Mouse (Mus musculus): ENCODE measurements around the gene Tnfrsf17.
"Not testable (repeated sequence)": the region's sequence is repeated elsewhere in the genome, so short reads cannot be mapped to it uniquely, and the experiment has no call there.

Gene Tnfrsf17

DNA sequence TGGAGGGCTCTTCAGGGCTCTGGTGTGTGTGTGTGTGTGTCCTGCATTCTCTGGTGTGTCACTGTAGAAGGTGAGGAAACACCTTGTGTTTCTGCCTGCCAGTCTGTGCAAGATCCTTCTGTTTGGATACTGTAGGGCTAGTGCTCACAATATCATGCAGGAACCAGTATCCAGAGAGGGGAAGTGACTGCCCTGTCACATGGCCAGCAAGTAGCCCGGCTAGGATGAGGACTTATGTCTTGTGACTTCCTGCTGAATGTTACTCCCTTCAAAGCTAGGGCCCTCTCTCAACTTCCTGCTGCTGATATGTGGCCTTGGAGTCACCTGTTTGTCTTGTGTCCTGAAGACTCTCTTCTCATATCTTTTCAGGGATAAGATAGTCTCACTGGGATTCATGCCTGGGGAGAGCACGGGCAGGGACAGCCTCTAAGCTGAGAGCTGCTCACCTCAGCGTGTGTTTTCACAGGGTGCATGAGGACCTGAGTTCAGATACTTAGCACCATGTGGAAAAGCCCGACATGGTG lies 29.7 kb downstream of the Tnfrsf17 start:
- DNase-seq = no peak

DNA sequence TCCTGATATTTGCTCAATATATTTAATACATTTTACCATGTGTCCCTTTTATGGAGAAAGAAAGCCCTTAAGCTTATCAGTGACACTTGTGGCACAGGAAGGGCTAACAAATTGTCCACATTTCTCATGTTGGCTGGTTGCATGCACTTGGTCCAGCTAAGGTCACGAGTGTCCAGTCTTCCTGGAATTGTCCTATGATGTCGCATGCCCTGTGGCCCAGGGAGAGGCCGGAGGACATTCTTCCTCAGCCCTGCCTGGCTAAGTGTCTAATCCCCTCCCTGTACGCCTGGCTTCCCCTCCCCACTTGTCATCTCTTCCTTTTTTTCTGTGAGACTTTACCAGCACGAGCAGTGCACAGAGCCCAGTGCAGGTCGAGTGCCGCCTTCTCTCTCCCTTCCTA lies 38.3 kb downstream of the Tnfrsf17 start:
- DNase-seq = no peak

DNA sequence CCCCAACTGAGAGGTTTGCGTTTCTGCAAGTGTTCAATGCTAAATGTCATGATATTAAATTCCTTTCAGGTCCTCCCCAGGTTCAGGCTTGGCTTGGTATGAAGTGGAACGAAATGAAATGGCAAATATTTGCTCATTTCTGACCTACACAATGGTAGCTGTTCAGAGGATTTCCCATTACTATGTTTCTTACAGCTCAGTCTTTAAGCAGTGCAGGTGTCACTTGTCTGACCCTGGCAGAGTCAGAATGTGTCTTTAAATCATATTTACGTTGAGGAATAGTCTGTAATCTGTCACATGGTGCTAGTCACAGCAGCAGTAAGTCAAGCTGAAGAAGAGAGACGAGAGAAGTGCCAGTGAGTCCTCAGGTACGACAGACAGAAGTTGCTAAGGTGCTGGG lies 45.6 kb downstream of the Tnfrsf17 start:
- no peak for DNase-seq

GRCm38 (mm10) chr16:11359919-11360318 lies 46.3 kb downstream of the Tnfrsf17 start:
- DNase-seq = no peak

DNA sequence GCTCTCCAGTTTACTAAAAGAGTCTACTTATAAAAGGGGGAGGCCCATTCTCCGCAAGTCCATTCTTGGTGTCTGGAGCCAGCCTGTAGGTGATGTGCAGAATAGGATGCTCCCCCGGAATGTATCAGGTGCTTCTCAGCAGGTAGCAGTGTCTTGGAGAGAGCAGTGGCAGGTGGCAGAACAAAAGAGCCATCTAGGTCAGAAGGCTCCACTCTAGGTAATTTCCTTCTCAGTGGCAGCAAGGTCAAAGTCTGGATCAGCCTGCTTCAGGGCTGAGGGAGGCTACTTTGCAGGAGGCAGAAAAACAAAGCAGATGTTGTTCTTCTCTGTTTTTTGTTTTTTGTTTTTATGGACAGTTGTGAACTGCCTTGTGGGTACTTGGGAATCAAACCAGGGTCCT lies 47.0 kb downstream of the Tnfrsf17 start:
- DNase-seq = not testable (repeated sequence)

GRCm38 (mm10) chr16:11365626-11366025 lies 52.0 kb downstream of the Tnfrsf17 start:
- no peak for DNase-seq

- no peak for DNase-seq
These were observed 53.2 kb downstream of the Tnfrsf17 start for GRCm38 (mm10) chr16:11366851-11367250.

- no peak for DNase-seq
These were observed 54.8 kb downstream of the Tnfrsf17 start for GRCm38 (mm10) chr16:11368412-11368811.

- DNase-seq = no peak
These were observed 55.5 kb downstream of the Tnfrsf17 start for GRCm38 (mm10) chr16:11369162-11369561.

DNA sequence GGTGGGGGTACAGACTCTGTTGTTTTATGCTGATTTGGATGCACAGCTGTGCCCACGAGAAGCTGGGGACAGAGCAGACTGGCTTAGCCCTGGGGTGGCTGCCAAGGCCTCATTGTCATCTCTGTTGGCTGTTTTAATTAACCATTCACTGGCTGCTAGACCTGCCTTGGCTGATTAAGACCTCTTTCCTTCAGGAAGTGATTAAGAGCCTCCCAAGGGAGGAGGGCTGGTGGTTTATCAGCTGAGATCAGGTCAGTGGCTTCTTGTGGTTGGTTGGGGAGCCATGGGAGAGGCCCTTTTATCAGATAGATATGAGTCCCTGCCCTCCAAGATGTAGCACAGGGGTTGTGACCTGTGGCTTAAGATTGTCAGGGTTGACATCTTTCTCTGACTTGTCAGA lies 56.0 kb downstream of the Tnfrsf17 start:
- no peak for DNase-seq
